Mouse (Mus musculus): ENCODE measurements at regions not wholly inside any gene's neighbourhood (a gene's known extent, or its start where the extent isn't known, plus 50 kb on each side); places are given as distances from the start of the nearest gene placed in this dataset.

DNA sequence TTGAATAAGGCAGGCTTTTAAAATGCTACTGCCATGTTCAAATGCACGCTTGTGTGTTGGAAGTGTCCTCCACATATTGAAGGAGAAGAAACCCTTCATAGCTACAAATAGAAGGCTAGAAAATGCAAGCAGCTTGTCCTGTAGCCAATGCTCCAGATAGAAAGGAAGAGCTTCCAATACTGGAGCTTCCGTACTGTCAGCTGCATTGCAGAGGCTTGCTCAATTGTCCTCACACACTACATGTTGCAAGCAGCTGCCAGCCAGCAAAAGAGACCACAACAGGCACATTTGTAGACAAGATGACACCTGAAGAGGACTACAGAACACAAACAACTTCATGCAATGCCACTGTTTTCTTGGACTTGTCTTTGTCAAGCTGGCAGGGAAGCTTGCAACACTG lies 314.0 kb downstream of the Inhba start:
- no peak overlapping the region for H3K9ac ChIP-seq (ENCODE audit: low read depth, low read length)

DNA sequence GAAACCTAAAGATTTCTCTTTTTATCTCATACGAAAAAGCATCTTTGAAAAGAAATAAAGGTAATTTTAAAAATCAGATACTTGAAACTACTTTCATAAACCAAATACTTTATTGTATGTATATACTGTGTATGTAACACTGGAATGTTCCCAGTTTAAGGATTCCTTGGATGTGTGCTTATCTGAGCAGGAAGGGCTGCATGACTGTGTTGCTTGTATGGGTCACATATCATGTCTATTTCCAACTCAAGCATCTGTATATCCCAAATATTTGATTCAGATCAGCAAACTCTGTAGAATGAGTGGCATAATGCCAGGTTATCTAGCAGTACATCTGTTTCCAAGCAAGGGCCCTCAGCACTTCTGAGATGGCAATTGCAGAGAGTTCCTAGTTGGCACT lies 330.1 kb downstream of the Inhba start:
- no peaks in the 10 kb centered on the region for H3K4me1 ChIP-seq (replicated peaks; ENCODE audit: control insufficient read depth, insufficient read depth, low read length)
- H3K4me3 ChIP-seq (ENCODE audit: low read depth, low read length): no peak overlapping the region
- no peak overlapping the region for H3K27ac ChIP-seq (ENCODE audit: low read depth, low read length)
- no peaks in the 10 kb centered on the region for H3K36me3 ChIP-seq (ENCODE audit: control insufficient read depth, insufficient read depth, low read length)
- DNase-seq (ENCODE audit: low spot score) (no peak), ATAC-seq (replicated peaks; ENCODE audit: low FRiP score) (no peak)
- no peak overlapping the region for H3K4me2 ChIP-seq
- H3K27me3 ChIP-seq (replicated peaks; ENCODE audit: control insufficient read depth, insufficient read depth, low read length): no peaks in the 10 kb centered on the region
- no peak overlapping the region for H3K9ac ChIP-seq (ENCODE audit: low read depth, low read length)
- 78% methylated on average over 1 of the region's 1 CpGs for WGBS
- no peaks in the 10 kb centered on the region for H3K9me3 ChIP-seq (ENCODE audit: control insufficient read depth, low read length)

More for the DNA sequence above, 314.0 kb downstream of the Inhba start:
- DNase-seq (ENCODE audit: low spot score) (no peak), ATAC-seq (replicated peaks; ENCODE audit: low FRiP score) (no peak)
- Histone ChIP-seq H3K36me3 (ENCODE audit: control insufficient read depth, insufficient read depth, low read length) (no peaks in the 10 kb centered on the region), H3K27me3 (replicated peaks; ENCODE audit: control insufficient read depth, insufficient read depth, low read length) (no peaks in the 10 kb centered on the region), H3K4me2 (no peak overlapping the region), H3K27ac (ENCODE audit: low read depth, low read length) (no peak overlapping the region), H3K4me1 (replicated peaks; ENCODE audit: control insufficient read depth, insufficient read depth, low read length) (no peaks in the 10 kb centered on the region), H3K4me3 (ENCODE audit: low read depth, low read length) (no peak overlapping the region), H3K9me3 (ENCODE audit: control insufficient read depth, low read length) (no peaks in the 10 kb centered on the region)
- WGBS: 84% methylated on average over 2 of the region's 2 CpGs

DNA sequence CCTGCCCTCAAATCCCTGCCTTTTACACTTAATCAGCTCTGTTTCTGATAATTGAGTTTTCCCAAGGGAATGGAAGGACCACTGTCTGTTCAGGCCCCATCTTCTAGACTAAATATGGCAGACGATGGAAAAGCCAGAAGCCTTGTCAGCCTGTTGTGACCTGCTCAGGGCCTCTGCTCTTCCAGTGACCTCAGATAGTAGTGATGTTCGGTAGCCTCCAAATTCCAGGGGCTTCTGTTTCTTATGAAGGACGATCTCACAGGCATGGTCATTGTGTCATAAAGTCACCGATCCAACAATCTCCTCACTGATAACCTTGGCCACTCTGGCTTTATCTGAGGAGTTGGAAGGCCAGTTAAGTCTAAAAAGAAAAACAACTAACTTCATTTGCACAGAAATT lies 330.5 kb downstream of the Inhba start:
- Histone ChIP-seq H3K36me3 (ENCODE audit: control insufficient read depth, insufficient read depth, low read length) (no peaks in the 10 kb centered on the region), H3K4me3 (ENCODE audit: low read depth, low read length) (no peak overlapping the region), H3K4me2 (no peak overlapping the region), H3K9ac (ENCODE audit: low read depth, low read length) (no peak overlapping the region), H3K9me3 (ENCODE audit: control insufficient read depth, low read length) (no peaks in the 10 kb centered on the region), H3K27me3 (replicated peaks; ENCODE audit: control insufficient read depth, insufficient read depth, low read length) (no peaks in the 10 kb centered on the region), H3K27ac (ENCODE audit: low read depth, low read length) (no peak overlapping the region), H3K4me1 (replicated peaks; ENCODE audit: control insufficient read depth, insufficient read depth, low read length) (no peaks in the 10 kb centered on the region)
- no peak for ATAC-seq (replicated peaks; ENCODE audit: low FRiP score)
- WGBS: 55% methylated on average over 4 of the region's 4 CpGs
- DNase-seq (ENCODE audit: low spot score): no peak

DNA sequence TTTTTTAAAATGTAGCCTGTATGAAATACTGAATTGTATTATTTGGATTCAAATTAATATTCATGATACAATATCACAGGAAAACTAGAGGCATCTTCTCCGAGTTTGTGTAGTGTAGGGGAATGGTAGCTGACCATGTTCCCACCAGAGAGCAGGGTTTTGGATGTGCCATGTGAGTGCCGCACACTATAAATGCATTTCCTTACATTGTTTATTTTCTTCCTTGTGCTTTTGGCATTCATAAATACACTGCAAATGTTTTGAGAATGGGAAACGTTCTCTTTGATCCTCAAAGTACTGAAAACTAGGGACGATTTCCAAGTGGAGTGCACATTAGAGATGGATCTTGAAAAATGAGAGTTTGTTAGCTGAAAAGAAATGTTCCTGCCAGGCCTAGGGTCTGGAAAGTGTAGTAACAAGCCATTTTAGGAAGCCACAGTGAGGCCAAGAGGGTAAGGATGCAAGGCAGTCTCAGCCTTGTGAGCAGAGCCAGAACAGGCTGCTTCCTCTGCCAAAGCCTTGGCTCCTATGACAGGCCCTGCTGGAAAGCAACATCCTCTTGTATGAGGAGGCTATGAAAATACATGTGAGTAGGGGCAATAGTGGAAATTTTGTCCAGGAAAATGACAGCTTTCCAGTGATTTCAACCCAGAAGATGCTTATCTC lies 331.8 kb downstream of the Inhba start:
- DNase-seq (ENCODE audit: low spot score): no peak
- Histone ChIP-seq H3K4me1 (replicated peaks; ENCODE audit: control insufficient read depth, insufficient read depth, low read length) (no peaks in the 10 kb centered on the region), H3K27ac (ENCODE audit: low read depth, low read length) (no peak overlapping the region), H3K4me3 (ENCODE audit: low read depth, low read length) (no peak overlapping the region), H3K9me3 (ENCODE audit: control insufficient read depth, low read length) (no peaks in the 10 kb centered on the region), H3K27me3 (replicated peaks; ENCODE audit: control insufficient read depth, insufficient read depth, low read length) (no peaks in the 10 kb centered on the region), H3K4me2 (no peak overlapping the region), H3K9ac (ENCODE audit: low read depth, low read length) (no peak overlapping the region), H3K36me3 (ENCODE audit: control insufficient read depth, insufficient read depth, low read length) (no peaks in the 10 kb centered on the region)
- 82% methylated on average over 4 of the region's 4 CpGs for WGBS
- no peak for ATAC-seq (replicated peaks; ENCODE audit: low FRiP score)

DNA sequence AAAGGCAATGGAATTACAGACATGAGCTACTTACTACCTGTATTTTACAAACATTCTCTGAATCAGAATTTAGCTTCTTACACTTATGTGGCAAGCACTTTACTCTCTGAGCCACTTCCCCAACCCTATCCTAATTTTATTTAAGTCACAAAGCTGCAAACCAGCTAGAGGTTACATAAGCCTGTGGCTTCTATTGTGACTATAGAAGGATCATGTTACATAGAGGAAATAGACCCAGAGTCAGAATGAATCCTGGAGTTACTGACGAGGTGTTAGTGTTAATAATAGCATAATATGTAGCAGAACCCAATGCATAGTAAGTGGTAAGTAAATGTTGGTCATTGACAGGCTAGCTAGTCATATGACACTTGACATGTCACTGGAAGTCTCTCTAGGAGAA lies 337.7 kb downstream of the Inhba start:
- no peak for ATAC-seq (replicated peaks; ENCODE audit: low FRiP score)
- no peaks in the 10 kb centered on the region for H3K36me3 ChIP-seq (ENCODE audit: control insufficient read depth, insufficient read depth, low read length)
- no peak overlapping the region for H3K27ac ChIP-seq (ENCODE audit: low read depth, low read length)
- H3K4me3 ChIP-seq (ENCODE audit: low read depth, low read length): no peak overlapping the region
- no peaks in the 10 kb centered on the region for H3K27me3 ChIP-seq (replicated peaks; ENCODE audit: control insufficient read depth, insufficient read depth, low read length)
- no peak for DNase-seq (ENCODE audit: low spot score)
- H3K9ac ChIP-seq (ENCODE audit: low read depth, low read length): no peak overlapping the region
- H3K9me3 ChIP-seq (ENCODE audit: control insufficient read depth, low read length): no peaks in the 10 kb centered on the region
- H3K4me1 ChIP-seq (replicated peaks; ENCODE audit: control insufficient read depth, insufficient read depth, low read length): no peaks in the 10 kb centered on the region
- H3K4me2 ChIP-seq: no peak overlapping the region
- WGBS: 14% methylated on average over 1 of the region's 1 CpGs

DNA sequence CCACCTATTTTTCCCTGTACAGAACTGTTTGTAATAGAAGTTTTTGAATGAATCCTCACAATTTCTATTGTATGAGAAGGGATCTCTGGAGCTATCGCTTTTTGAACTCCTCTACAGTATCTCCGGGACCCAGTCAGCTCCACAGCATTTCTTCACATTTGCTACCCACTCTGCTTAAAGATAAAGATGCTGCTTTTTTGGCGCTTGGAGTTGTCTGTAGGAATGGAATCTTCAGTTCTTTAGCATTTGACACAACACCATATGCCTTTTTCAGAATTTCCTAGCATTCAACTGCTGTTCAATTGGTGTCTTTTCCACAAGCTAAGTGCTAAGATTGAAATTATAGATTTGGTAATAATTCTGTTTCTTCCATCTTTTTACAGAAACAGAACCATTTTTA lies 338.4 kb downstream of the Inhba start:
- Histone ChIP-seq H3K4me2 (no peak overlapping the region), H3K36me3 (ENCODE audit: control insufficient read depth, insufficient read depth, low read length) (no peaks in the 10 kb centered on the region), H3K4me3 (ENCODE audit: low read depth, low read length) (no peak overlapping the region), H3K27ac (ENCODE audit: low read depth, low read length) (no peak overlapping the region), H3K27me3 (replicated peaks; ENCODE audit: control insufficient read depth, insufficient read depth, low read length) (no peaks in the 10 kb centered on the region), H3K4me1 (replicated peaks; ENCODE audit: control insufficient read depth, insufficient read depth, low read length) (no peaks in the 10 kb centered on the region), H3K9ac (ENCODE audit: low read depth, low read length) (no peak overlapping the region), H3K9me3 (ENCODE audit: control insufficient read depth, low read length) (no peaks in the 10 kb centered on the region)
- WGBS: 80% methylated on average over 3 of the region's 3 CpGs
- ATAC-seq (replicated peaks; ENCODE audit: low FRiP score) (no peak), DNase-seq (ENCODE audit: low spot score) (no peak)

DNA sequence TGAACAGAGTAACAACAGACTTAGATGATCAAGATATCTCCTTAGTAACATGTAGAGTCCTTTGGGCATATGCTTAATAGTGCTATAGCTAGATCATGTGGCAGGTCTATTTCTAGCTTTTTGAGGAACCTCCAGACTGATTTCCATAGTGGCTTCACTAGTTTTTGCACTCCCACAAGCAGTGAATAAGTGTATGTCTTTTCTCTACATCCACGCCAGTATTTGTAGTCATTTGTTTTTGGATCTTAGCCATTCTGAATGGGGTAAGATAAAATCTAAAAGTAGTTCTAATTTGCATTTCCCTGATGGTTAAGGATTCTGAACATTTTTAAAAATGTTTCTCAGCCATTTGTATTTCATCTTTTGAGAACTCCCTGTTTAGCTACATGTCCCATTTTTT lies 343.7 kb downstream of the Inhba start:
- Histone ChIP-seq H3K9me3 (ENCODE audit: control insufficient read depth, low read length) (no peaks in the 10 kb centered on the region), H3K27ac (ENCODE audit: low read depth, low read length) (no peak overlapping the region), H3K4me2 (no peak overlapping the region), H3K4me1 (replicated peaks; ENCODE audit: control insufficient read depth, insufficient read depth, low read length) (no peaks in the 10 kb centered on the region), H3K27me3 (replicated peaks; ENCODE audit: control insufficient read depth, insufficient read depth, low read length) (no peaks in the 10 kb centered on the region), H3K36me3 (ENCODE audit: control insufficient read depth, insufficient read depth, low read length) (no peaks in the 10 kb centered on the region), H3K9ac (ENCODE audit: low read depth, low read length) (no peak overlapping the region), H3K4me3 (ENCODE audit: low read depth, low read length) (no peak overlapping the region)
- ATAC-seq (replicated peaks; ENCODE audit: low FRiP score) (no peak), DNase-seq (ENCODE audit: low spot score) (no peak)
- WGBS: 77% methylated on average over 1 of the region's 1 CpGs

DNA sequence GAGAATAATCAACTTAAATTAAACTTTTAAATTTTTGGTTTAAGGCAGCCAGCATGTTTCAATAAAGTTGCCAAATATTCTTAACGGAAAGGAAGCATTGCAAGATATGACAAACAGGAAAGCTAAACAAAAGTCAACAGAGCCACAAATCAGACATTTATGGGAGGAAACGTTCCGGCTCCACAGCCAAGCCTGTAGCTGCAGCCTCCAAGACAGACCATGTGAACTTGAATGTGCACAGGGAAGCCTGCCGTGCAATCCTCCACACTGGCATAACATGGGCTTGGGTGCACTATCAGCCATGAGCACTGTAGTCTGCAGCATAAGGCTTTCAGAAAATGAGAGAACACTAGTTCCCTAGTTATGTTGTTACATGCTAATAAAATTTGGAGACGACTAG lies 367.8 kb downstream of the Inhba start:
- H3K27ac ChIP-seq (ENCODE audit: low read depth, low read length): no peak overlapping the region
- H3K4me2 ChIP-seq: no peak overlapping the region
- no peaks in the 10 kb centered on the region for H3K36me3 ChIP-seq (ENCODE audit: control insufficient read depth, insufficient read depth, low read length)
- WGBS: 78% methylated on average over 5 of the region's 5 CpGs
- ATAC-seq (replicated peaks; ENCODE audit: low FRiP score) (no peak), DNase-seq (ENCODE audit: low spot score) (no peak)
- H3K27me3 ChIP-seq (replicated peaks; ENCODE audit: control insufficient read depth, insufficient read depth, low read length): no peaks in the 10 kb centered on the region
- H3K4me1 ChIP-seq (replicated peaks; ENCODE audit: control insufficient read depth, insufficient read depth, low read length): no peaks in the 10 kb centered on the region
- no peak overlapping the region for H3K9ac ChIP-seq (ENCODE audit: low read depth, low read length)
- H3K4me3 ChIP-seq (ENCODE audit: low read depth, low read length): no peak overlapping the region
- H3K9me3 ChIP-seq (ENCODE audit: control insufficient read depth, low read length): no peaks in the 10 kb centered on the region

DNA sequence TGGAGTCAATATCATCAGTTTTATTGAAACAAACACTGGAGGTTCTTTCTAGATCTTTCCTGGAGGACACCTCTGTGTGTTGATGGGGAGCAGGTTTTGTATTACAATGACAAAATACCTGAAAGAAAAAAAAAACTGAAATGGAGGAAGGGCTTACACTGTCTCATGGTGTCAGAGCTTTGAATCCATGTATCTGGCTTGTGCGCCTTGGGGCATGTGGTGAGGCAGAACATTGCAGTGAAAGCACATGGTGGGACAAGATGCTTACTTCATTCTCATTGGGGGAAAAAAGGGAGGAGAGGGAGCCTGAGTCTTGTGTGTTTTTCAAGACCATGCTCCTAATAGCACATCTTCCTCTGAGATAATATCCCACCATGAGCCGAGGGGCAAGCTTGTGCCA lies 368.3 kb downstream of the Inhba start:
- Histone ChIP-seq H3K4me3 (ENCODE audit: low read depth, low read length) (no peak overlapping the region), H3K4me1 (replicated peaks; ENCODE audit: control insufficient read depth, insufficient read depth, low read length) (no peaks in the 10 kb centered on the region)

More for the DNA sequence above, 368.3 kb downstream of the Inhba start:
- no peaks in the 10 kb centered on the region for H3K9me3 ChIP-seq (ENCODE audit: control insufficient read depth, low read length)
- H3K27me3 ChIP-seq (replicated peaks; ENCODE audit: control insufficient read depth, insufficient read depth, low read length): no peaks in the 10 kb centered on the region
- no peaks in the 10 kb centered on the region for H3K36me3 ChIP-seq (ENCODE audit: control insufficient read depth, insufficient read depth, low read length)
- no peak for ATAC-seq (replicated peaks; ENCODE audit: low FRiP score)
- H3K4me2 ChIP-seq: no peak overlapping the region
- DNase-seq (ENCODE audit: low spot score): no peak
- H3K9ac ChIP-seq (ENCODE audit: low read depth, low read length): no peak overlapping the region
- WGBS: 91% methylated on average over 2 of the region's 2 CpGs
- no peak overlapping the region for H3K27ac ChIP-seq (ENCODE audit: low read depth, low read length)
